ENCODE assay signal across 7 mouse cellular contexts in the genomic region with DNA sequence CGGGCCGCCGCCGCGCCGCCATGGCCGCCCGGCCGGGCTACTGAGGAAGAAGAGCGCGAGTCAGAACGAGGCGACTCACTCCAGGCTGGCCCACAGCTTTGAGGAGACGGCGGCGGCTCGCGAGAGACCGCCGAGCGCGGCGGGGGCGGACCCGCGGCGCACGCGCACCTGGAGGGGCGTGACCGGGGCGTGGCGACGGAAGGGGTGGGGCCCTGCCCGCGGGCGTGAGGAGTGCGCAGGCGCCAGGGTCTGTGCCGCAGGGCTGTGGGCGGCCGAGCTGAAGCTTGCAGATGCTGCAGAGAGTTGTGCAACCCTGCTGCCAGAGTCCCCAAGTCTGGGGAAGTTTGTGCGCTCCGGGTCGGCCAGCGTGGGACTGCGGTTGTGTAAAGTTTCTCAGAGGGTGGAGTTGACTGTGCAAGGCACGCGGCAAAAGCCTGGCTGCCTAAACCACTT. TPM values are rescaled to one million over a fixed set of nuclear protein-coding genes. Genes with fewer than 3 reads are reported as not detected.
DNase-seq lines count a peak whose midpoint lies in the region; ATAC-seq lines count a peak whose summit lies in the region.

A gene (minus strand): TSS at position 153 of the 453 bp plus-strand sequence.

- H3K4me2 ChIP-seq in intestine, embryonic 15.5 days (replicated peaks): peak within 1 kb of the TSS; percentile 74

- H3K36me3 ChIP-seq in intestine, embryonic 15.5 days: no peaks in the 10 kb centered on the region
- no peaks in the 10 kb centered on the region for H3K36me3 ChIP-seq in midbrain, embryonic 10.5 days

- WGBS in intestine, embryonic 15.5 days: 1% methylated on average over 48 of the region's 49 CpGs
- WGBS in midbrain, embryonic 10.5 days: under 1% methylated on average over 49 of the region's 49 CpGs

- peak within 1 kb of the TSS; percentile 98 for H3K4me3 ChIP-seq in intestine, embryonic 15.5 days (replicated peaks)
- H3K4me3 ChIP-seq in midbrain, embryonic 10.5 days: peak within 1 kb of the TSS; percentile 68

- peaks cover 8% of the 10 kb centered on the region; the same call in 1 of the 2 replicates for H3K4me1 ChIP-seq in intestine, embryonic 15.5 days (replicated peaks)
- peaks cover 30% of the 10 kb centered on the region for H3K4me1 ChIP-seq in midbrain, embryonic 10.5 days

- peak within 1 kb of the TSS; percentile 99 for H3K9ac ChIP-seq in intestine, embryonic 15.5 days

- ATAC-seq in intestine, embryonic 15.5 days: peak; percentile 94

- intact Hi-C loops in left cerebral cortex, postnatal 25 days (cut with DNase I): loop anchor here (2.0 kb wide), 1 partner anchor 74 kb away; a partner anchor contains a TSS

- no peaks in the 10 kb centered on the region for H3K27me3 ChIP-seq in intestine, embryonic 15.5 days (replicated peaks)
- H3K27me3 ChIP-seq in midbrain, embryonic 10.5 days (ENCODE audit: low read depth, poor library complexity, severe bottlenecking): no peaks in the 10 kb centered on the region

- H3K9me3 ChIP-seq in intestine, embryonic 15.5 days: no peaks in the 10 kb centered on the region
- no peaks in the 10 kb centered on the region for H3K9me3 ChIP-seq in midbrain, embryonic 10.5 days (replicated peaks)

- H3K27ac ChIP-seq in intestine, embryonic 15.5 days: peak within 1 kb of the TSS; percentile 99
- H3K27ac ChIP-seq in midbrain, embryonic 10.5 days (replicated peaks): peak within 1 kb of the TSS; percentile 96

- DNase-seq in adrenal gland, adult 18-20 months (ENCODE audit: low spot score in 2 of 2): peak; percentile 99 to 100
- DNase-seq in embryo, embryonic 11 days: peak; percentile 96
- DNase-seq in gastrocnemius, postnatal 25 days: peak; percentile 95
- peak; percentile 96 to 98 for DNase-seq in left cerebral cortex, postnatal 25 days (ENCODE audit: low spot score in 2 of 2)
- DNase-seq in midbrain, embryonic 10.5 days (ENCODE audit: low spot score): peak; percentile 95
- peak; percentile 95 for DNase-seq in right cerebral cortex, postnatal 4 days

RNA-seq across cellular contexts. Expression of the gene that starts here (rescaled TPM):
- total RNA-seq in adrenal gland, adult 18-20 months (2021): 10 to 100 TPM; 36.6 to 45.2 TPM
- total RNA-seq in gastrocnemius, postnatal 25 days (2021): 1 to 10 TPM; 6.2 to 6.3 TPM
- 35.3 and 36.6 TPM in 2 replicates for polyA plus RNA-seq in intestine, embryonic 15.5 days (2015; fragmentation: Nextera tagmentation; extraction: Ambion mirVana)
- total RNA-seq in left cerebral cortex, postnatal 25 days (2021): 10 to 100 TPM; 28.3 to 28.5 TPM
- polyA plus RNA-seq in midbrain, embryonic 10.5 days (2016; fragmentation: Nextera tagmentation; extraction: Ambion mirVana): 21.6 and 24.3 TPM in 2 replicates

Comparison
In these comparisons a context has a peak if more than half of its experiments do, and no peak if none do; other contexts are left out.
1. Peak in every context shown above with its lines: DNase-seq, ATAC-seq, H3K4me3 ChIP-seq and H3K27ac ChIP-seq.
2. RNA of the gene that starts here (total RNA-seq): 36.6 to 45.2 TPM in adrenal gland, adult 18-20 months and 28.3 to 28.5 TPM in left cerebral cortex, postnatal 25 days; 6.2 to 6.3 TPM in gastrocnemius, postnatal 25 days; every median in the first group is over 4 times any median in the second.